Mouse (Mus musculus): ENCODE results near the gene Nfrkb. TPM values are rescaled to one million over a fixed set of nuclear protein-coding genes. Genes with fewer than 3 reads are reported as not detected.

Gene Nfrkb
- polyA plus RNA-seq, 1 experiment from 2014 or later: 18.2 TPM

GRCm38 (mm10) chr9:31463692-31464474 lies 77.9 kb downstream of the Nfrkb start, which contains the start of gene Tmem45b:
Gene Tmem45b (minus strand): TSS chr9:31464462.
- Histone ChIP-seq H3K9me3 (ENCODE audit: control insufficient read depth, low read length) (no peaks in the 10 kb centered on the region), H3K27me3 (ENCODE audit: control insufficient read depth, insufficient read depth, low read length) (peaks cover 37% of the 10 kb centered on the region), H3K27ac (replicated peaks in 1 of 2; ENCODE audit: control insufficient read depth in 1 of 2, insufficient read depth in 1 of 2, low read depth in 2 of 2, low read length in 2 of 2) (no peak within 1 kb of the TSS), H3K4me1 (ENCODE audit: control insufficient read depth in 2 of 2, insufficient read depth in 2 of 2, low read length in 2 of 2) (peaks cover 2 to 9% of the 10 kb centered on the region in 2 experiments; a peak in 2 of 4 replicates), H3K36me3 (ENCODE audit: control insufficient read depth, insufficient read depth, low read length) (no peaks in the 10 kb centered on the region), H3K4me3 (ENCODE audit: control insufficient read depth in 1 of 2, insufficient read depth in 1 of 2, low read depth in 1 of 2, low read length in 2 of 2) (peak within 1 kb of the TSS; percentile 0 to 22; a peak in 3 of 4 replicates), H3K4me2 (ENCODE audit: low read length) (peak within 1 kb of the TSS; percentile 54), H3K9ac (ENCODE audit: low read length) (no peak within 1 kb of the TSS)
- 4% methylated on average over 30 of the region's 33 CpGs for WGBS
- no peak for ATAC-seq (ENCODE audit: insufficient number of reproducible peaks, insufficient read depth, low FRiP score, low read depth)

Other genes starting within 250 kb of the Nfrkb start
- gene Aplp2, start 174.4 kb upstream of the Nfrkb start, polyA plus RNA-seq (2014; fragmentation: Nextera tagmentation; extraction: Ambion mirVana): 385 and 386 TPM in 2 replicates
- gene Prdm10, start 105.7 kb upstream of the Nfrkb start, polyA plus RNA-seq (2014; fragmentation: Nextera tagmentation; extraction: Ambion mirVana): 3.7 and 4.2 TPM in 2 replicates
- not detected in 2 replicates for gene Tmem45b, start 78.3 kb downstream of the Nfrkb start, polyA plus RNA-seq (2014; fragmentation: Nextera tagmentation; extraction: Ambion mirVana)

Measured in heart, embryonic 14.5 days (tissue).